Mouse (Mus musculus) induced T-regulatory cell, adult 2 months (primary cell): ENCODE measurements at regions not wholly inside any gene's neighbourhood (a gene's known extent, or its start where the extent isn't known, plus 50 kb on each side); places are given as distances from the start of the nearest gene placed in this dataset.

Experiments
- DNase-seq: peaks from one replicate; pipeline ENCODE4 v3.0.0-alpha.2; 2012; ENCODE audit warnings: low read depth

DNA sequence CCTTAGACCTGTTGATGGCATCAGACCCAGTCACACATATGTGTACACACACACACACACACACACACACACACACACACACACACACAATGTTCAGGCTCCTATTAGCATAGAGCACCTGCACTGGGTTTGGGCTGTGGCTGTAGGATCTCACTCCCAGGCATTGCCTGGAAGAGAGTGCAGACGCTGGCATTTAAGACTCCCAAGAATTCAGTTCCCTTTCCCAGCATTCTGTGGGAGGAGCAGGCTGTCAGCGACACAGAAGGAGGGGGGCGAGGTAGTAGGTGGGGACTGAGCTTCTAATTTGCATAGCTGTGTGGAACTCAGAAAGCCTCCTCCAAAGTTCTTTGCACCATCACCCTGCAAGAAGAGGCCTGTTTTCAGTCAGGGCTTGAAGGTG, 374.2 kb upstream of the Fam49b start:
- no peak for DNase-seq

DNA sequence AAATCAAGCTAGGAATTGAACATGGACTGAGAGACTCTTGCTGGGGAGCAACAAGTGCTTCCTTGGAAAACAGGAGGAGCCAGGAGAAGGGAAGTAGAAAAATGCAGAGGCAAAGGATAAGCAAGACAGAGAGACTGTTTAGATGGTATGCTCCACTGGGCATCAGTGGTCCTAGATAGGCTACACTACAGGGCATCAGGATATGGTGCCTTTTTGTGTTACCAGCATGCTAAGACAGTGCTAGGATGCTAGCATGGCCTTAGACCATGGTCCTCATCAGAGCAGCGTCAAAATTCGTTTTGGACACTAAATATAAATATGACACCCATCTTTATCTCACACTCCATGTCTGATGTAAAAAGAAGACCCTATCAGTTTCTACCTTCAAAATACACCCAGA, 374.6 kb upstream of the Fam49b start:
- DNase-seq = no peak

DNA sequence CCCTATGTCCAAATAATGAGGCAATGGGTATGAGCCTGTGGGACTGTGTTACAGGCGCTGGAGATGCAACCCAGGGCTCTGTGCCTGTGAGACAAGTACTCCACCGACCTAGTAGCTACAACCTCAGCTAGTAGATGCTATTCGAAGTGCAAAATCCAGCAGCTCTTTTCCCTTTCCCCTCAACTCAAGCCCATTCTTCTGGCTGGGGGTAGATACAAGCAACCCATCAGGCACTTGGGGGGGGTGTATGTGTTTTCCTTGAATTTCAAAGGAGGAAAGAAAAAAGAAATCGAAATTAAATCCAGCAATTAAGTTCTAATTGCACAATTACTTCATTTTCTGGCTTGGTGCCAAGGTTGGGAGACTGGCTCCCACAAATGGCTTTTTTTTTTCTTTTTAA, 372.4 kb upstream of the Gm21798 start:
- no peak for DNase-seq

DNA sequence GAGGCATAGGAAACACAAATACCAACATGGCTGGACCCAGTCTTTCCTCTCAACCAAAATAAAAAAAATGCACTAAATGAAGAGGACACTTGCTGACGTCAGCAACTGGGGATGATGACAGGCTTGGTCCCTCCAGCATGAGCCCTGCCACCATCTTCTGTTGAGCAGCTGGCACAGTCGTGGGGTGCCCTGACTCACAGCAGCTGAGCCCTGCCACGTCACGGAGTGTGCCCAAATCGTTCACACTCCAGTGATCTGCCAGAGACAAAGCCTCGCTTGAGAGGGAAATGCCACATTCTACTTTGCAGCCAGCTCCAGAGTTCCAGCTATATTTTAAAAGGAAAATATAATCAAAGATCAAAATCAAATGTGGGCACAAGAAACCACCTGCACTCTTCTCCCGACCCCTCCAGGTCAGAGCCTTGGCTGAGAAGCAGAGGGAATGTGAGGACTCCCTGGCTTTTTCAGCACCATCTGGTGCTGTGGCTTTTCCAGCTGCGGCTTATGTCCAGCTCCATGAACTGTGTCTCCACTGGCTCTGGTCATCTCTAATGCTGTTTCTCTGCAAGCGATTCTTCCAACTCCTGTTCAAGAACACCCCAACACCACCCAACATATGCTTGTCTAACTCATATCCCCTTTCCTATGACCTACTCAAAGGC, 371.0 kb upstream of the Gm21798 start:
- DNase-seq = no peak

DNA sequence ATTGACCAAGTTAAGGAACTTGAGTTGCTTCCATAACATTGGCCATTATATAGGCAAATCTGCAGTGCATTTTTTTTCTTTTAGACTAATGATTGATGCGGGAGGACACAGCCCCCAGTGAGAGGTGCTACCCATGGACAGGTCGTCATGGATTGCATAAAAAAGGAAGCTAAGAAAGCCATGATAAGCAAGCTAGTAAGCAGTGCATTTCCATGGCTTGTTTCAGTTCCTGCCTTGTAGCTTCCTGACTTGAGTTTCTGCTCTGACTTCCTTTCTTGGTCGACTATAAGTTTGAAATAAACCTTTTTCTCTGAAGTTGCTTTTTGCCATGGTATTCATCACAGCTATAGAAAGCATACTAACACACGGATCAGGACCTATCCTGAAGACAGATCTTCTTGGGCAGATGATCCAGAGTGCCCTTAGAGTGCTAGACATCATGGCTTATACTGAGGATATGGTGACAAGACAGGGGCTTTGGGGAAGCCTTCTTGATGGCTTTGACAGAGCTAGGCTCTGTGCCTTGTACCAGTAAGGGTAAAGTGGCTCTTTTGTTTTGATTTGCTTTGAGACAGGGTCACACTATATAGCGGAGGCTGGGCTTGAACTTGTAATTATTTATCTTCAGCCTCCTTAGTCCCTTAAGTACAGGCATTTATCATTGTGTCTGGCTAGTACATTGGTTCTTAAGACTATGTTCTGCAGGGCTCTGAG, 370.1 kb upstream of the Gm21798 start:
- no peak for DNase-seq

DNA sequence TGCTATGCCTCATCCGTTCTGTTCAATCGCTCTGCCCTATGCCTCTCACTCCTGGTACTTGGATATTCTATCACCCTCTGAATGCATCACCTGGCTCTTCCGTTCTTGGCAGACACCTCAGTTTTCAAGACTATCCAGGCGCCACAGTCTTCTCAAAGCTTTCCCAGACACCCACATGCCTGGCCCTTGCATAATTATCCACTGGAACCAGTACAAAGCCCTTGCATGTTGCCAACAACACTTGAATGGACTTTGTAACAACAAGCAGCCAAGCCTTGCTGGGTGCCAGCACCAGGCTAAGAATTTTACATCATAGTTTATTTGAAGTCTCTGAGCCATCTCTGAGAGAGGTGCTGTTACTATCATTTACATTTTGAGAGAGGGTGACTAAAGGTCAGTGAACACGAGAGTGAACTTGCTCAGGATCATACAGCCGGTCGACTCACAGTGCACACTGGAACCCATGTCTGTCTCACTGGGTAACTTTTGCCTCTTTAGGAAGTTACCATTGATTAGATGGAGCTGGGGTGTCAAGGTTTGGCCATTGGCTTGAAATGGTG, 368.8 kb upstream of the Gm21798 start:
- no peak for DNase-seq

DNA sequence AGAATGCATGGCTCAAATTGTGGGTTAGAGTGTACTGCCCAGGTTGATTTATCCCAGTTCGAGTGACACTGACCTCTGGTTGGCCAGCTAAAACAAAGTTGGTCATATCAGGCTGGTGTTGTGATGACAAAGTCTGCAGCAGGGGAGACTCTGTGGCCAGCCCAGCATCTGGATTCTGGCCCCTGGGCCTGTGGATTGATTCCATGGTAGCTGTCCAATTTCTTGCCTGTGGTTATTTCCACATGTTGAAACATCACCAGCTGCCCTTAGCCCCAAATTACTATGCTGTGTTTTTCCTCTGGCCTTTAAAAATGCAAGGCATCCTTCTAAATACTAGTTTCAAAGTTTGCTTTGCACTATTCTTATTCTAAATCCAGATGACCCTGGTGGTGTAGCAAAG, 346.8 kb upstream of the Gm21798 start:
- no peak for DNase-seq

DNA sequence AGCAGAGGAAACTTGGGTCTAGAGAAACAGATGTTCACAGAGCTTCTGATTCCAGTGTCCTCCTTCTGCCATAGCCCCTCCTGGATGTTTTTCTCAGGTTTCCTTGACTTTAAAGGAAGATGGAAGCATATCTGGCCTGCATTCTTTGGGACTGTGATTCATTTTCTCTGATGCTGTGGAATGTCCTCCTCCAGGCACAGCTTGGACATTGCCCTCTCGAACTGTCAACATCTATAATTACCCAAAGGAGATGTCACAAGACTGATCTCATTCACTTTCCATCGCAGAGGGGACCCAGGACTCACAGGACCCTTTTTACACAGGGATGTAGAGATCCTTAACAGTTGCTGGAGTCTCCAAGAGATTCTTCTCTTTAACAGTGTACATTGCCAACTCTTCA, 345.9 kb upstream of the Gm21798 start:
- no peak for DNase-seq

DNA sequence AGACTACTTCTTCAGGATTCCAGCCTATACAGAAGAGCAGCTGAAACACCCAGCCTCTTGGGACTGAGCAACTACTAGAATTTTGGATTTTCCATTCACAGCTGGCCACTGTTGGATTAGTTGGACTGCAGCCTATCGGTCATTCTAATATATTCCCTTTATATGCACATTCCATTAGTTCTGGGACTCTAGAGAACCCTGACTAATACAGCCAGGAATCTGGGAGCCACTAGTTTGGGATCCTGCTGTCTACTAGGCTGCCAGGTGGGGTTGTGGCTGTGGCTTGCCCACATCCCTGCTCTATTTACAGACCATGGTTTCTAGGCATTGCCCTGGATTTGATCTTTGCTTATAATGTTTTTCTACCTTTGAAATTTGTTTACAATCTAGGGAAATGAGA, 343.3 kb upstream of the Gm21798 start:
- DNase-seq = no peak

DNA sequence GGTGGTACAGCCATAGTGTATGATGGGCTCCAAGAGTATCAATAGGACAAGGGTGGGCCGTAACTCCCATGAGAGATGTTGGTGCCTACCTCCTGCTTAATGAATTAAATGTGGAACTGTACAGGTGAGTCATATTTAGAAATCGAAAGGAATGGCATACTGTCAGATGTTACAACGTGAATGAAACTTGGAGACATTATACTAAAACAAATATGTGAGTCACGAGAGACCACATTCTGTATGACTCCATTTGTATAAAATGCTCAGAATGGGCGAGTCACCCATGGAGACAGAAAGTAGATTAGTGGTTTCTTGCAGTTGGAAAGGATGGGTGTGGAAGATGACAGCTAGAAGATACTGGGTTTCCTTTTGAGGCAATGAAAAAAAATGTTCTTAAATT, 340.4 kb upstream of the Gm21798 start:
- no peak for DNase-seq

DNA sequence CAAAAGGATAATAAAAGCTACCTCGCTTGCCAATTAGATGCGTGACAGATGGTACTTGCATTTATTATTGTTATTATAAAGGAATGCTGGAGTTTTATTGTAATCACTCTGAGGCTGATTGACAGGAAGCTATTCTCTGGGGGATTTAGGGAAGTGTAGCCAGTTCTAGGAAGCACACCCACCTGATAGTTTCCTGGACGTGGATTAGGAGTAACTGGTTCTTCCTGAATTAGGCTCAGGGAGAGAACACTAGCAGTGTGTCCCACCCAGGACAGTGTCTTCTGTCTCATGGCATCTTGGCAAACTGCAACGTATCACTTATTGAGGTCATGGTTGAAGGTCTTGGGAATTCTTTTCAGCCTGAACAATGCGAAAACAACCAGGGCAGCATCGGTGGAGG, 336.9 kb upstream of the Gm21798 start:
- no peak for DNase-seq

DNA sequence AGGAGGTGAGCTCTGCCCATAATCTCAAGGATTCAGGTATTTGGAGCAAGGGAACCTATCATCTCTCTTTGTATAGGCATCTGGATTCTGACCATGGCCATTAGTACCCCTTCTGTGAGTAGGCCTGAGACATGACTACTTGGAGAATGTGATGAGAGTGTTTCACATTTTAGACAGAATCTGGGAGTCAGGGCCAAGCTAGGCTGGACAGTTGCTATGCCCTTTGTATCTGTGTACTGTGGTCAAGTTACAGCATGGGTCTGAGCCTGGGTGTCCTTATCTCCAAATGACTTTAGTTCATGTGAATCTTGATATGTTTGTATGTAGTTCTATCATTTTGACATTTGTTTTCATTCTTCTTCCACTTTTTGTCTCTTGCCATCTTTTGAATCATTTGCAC, 336.3 kb upstream of the Gm21798 start:
- no peak for DNase-seq

DNA sequence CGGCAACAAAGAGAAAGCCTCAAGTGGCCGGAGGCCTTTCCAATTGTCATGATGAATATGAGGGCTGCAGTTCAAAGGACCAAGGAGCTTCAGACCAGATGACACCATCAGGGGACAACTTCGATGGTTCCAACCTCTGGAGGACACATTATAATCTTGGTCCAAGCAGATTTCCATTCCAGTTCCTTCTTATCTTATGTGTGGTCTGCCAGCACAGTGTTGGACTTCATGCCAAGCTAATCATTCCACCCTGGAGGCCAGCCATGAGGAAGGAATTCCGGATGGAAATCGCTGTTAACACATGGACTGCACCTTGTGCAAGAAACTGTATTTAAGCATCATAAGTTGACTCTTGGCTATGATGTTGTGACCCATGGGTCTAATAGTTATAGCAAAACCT, 334.5 kb upstream of the Gm21798 start:
- DNase-seq = no peak

DNA sequence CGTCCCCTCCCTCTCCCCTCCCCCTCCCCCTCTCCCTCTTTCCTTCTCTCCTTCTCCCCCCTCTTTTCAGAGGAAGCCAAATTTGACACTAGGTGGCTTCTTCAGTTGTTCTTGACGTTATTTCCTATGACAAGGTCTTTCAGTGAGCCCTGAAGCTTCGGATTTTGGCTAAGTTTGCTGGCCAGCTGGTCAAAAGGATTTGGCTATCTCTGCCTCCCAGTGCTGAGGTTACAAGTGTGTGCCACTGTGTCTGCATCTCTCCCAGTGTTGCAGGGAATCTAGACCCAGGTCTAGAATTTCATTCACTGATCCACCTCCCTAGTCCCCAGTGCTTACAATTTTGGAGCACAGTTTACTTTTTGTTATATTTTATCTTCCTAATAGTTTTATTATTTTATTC, 329.7 kb upstream of the Gm21798 start:
- no peak for DNase-seq

DNA sequence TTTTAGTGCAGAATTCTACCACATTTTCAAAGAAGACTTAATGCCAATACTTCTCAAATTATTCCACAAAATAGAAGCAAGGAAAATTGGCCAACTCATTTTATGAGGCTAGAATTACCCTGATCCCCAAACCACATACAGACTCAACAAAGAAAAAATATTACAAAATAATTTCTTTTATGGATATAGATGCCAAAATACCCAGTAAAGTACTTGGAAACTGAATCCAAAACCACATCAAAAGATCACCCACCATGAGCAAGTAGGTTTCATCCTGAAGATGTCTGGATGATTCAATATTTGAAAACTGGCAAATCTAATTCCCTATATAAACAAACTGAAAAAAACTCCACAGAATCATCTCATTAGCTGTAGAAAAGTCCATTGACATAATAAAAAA, 316.7 kb upstream of the Gm21798 start:
- no peak for DNase-seq

DNA sequence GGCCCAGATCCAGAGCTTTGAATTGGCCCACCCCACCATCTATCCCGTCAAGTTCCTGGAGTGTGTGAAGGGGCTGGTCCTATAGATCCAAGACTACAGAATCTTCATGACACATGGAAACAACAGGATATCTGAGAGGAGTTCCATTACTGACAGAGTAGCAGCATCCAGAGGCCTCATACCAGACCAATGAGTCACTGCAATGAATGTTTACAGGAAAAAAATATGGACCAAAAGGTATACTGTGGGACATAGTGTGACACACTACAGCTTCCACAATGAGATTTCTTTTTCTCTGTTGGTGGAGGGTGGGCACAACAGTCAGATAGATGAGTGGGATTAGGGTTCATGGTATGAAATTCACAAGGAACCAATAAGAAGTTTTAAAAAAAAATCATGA, 316.0 kb upstream of the Gm21798 start:
- DNase-seq = no peak

DNA sequence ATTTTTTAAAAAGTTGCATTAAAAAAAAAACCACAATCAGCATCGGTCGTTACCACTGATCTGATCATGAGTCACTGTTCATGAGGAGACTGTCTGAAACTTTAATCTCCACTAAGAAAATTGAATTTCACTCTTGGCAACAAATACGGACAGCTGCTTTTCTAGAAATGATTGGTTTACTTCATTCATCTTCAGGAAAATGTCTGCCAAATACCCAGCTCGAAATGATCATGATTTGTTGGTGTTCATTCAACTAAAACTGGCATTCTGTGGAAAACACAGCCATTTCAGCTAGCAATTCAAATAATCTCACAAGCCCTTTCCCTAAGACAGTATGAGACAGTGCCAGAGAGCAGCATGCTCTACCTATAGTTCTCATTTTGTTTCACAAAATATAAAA, 312.7 kb upstream of the Gm21798 start:
- no peak for DNase-seq

DNA sequence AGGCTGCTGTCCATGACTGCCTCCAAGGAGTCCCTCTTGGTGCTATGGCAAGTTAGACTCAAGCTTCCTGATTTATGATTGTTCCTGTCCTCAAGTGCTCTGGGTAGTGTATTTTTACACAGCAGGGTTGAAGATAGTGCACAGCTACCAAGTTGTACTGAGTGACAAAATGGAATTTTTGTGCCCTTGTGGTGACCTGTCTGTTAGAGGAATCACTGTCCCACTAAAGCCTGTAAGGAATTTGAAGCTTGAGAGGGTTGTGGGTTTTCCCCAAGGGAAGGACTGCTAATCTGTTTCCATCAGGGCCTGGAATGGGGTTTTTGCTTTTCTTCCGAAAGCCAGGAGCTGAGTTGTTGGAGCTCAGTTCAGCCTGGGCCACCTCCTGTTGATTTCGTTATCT, 306.8 kb upstream of the Gm21798 start:
- DNase-seq = no peak

DNA sequence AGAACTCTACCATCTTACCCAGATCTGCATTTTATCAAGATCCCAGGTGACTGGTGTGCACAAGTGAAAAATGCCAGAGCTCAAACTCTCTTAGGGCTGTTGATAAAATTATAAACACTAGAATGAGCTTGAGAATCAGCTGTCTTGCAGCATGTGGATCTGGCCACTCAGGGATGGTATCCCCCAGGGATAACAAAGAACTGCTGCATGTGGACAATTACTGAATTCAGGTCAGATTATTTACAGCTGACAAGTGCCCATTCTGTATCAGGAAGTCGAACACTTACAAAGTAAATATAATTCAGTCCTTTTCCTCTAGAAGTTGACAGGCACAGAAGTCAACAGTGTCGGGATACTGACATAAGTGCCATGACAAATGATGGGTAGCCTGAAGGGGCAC, 306.3 kb upstream of the Gm21798 start:
- no peak for DNase-seq

DNA sequence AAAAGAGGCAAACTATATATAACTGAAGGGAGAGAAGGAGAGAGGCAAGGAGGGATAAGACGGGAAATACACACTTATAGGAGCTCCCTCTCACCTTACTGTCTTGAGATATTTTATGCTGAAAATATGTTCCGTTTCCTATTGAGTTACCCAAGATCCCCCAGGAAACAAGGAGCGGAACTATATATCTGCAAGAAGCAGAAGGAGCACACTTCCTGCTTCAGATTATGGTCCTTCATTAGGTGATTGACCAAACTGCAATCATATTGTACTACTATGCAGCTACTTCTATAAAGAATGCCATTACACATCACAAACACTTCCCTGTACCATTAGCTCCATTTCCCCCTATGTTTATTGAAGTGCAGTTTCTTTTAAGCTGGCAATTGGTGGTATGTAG, 304.9 kb upstream of the Gm21798 start:
- DNase-seq = no peak

DNA sequence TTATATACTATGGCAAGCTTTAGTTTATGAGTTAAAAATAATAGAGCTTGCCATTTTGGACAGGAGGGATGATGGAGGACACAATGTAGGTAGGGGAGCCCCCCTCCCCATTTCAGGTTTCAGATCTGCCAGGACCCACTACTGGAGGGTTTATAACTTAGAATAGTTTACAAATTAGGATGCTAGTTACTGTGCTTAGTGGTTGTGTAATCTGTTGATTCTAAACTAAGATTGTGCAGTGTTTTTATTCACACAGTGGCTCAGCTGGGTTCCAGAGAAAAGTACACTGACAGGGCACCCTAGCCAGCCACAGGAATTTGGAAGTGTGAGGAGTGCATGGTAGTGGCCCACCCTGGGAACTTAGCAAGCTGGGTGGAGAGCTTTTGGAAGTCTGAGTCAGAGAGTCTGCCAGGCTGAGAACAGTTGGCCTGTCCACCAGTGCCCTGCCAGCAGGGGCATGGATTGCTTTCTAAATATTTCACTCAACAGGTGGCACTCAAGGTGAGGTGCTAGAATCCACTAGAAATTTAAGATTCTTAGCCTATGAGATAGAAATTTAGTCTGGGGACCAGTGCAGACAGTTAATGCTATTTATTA, 303.9 kb upstream of the Gm21798 start:
- no peak for DNase-seq

DNA sequence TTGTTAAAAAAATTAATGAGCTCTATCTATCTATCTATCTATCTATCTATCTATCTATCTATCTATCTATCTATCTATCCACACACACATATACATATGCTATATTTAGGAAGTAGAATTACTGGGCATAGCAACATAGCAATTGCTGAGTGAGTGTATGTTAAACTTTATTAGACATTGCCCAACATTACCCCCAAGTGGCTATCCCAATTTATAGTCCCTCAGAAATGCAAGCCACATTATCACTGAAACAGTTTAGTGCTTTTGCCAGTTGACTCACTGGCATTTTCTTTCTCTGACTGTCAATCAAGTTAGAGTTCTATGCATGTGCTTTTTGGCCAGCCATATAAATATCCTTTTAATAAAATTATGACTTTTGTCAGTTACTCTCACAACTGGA, 302.3 kb upstream of the Gm21798 start:
- DNase-seq = no peak

DNA sequence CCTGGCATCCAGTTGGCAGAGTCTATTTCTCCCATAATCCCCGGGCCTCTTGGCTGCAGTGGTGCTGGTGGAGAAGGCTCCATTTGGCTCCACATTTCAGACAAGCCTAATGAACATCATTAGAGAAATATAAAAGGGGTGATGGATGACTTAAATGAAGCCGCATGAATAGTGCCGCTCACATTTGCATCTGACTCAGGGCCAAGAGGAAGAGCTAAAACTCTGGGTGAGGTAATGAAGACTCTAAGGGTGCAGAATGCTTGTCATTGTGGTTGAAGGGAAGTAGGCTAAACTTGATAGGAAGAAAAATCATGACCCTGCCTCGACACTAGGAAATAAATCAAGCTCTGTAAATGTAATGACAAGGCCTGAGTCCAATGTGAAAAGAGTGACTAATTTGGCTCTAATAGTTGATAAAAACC, 298.3 kb upstream of the Gm21798 start:
- DNase-seq = no peak

DNA sequence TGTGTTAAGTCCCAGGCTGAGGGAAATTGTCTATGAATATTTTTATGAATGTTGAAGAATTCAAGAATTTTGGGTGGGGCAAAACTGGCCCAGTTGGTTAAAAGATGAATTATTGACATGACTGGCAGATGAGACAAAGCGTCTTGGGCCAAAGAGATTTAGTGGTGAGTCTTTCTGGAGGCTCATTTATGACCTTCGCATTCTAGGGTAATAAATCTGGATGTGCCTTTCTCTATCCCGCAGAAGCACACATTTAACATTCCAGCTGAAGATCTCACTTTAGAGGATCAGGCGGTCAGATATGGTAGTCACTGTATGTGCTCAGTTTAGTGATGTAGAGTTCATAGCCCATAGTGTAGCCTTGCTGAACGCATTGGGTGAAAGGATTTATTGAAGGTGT, 296.9 kb upstream of the Gm21798 start:
- no peak for DNase-seq
